Mouse (Mus musculus) v-Abl transformed pro-B cells (cell line): ENCODE data around the gene Pipox.

Experiments
- in situ Hi-C, 2 experiments: fragments of 400-800 bp; cut with MboI; formaldehyde crosslinking; loops; one replicate each; pipeline ENCODE4 v1.15.1; 2025; ENCODE audit not compliant: unreplicated experiment in 2 of 2

Pipox gene

DNA sequence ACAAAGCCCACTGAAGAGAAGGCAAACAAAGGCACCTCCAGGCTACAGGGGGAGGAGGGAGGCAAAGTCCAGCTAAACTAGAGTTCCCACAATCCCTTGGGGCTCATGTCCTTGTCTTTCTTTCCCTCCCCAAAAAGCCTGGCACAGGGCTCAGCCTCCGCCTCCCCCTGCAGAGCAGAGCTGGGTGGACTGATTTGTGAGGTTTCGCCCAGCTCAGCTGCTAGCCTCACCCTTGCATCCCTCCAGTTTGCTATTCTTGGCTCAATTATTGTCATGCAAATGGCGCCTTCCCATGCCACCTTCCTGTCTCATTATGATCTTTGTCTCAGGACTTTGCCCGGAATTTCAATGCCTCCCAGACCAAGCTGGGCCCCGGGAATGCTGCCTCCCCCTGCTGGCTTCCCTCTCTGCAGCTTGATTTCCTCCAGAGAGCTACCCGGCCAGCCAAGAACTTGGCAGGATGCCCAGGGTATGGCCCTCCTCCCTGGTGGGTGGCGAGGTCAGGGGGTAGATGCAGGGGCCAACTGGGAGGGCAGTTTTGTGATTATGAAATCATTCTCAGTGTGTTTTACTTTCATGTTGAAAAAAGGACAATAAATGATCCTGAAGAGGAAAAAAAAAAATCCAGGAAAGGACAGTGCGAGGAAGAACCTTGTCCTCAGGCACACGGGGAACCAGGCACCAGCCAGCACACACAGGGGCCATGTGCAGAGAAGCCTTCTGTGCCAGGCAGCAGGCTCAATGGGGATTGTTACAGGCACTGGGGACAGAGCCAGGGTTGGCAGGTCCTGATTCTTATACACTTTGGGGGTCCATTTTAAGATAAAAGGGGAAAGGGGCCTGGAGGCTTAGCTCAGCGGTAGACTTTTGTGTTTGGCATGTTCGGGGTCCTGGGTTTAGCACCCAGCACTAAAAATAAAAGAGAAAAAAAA lies at the start of gene Pipox:
Gene Pipox (minus strand): TSS at position 310 of the 932 bp plus-strand sequence.
- in situ Hi-C loops: loop anchor here (5.0 to 10.0 kb wide), 2 partner anchors 61 to 67 kb away; no protein-coding TSS in a partner anchor

GRCm38 (mm10) chr11:77942230-77942629 lies 48.3 kb upstream of the Pipox start:
- in situ Hi-C loops: no loop called here

DNA sequence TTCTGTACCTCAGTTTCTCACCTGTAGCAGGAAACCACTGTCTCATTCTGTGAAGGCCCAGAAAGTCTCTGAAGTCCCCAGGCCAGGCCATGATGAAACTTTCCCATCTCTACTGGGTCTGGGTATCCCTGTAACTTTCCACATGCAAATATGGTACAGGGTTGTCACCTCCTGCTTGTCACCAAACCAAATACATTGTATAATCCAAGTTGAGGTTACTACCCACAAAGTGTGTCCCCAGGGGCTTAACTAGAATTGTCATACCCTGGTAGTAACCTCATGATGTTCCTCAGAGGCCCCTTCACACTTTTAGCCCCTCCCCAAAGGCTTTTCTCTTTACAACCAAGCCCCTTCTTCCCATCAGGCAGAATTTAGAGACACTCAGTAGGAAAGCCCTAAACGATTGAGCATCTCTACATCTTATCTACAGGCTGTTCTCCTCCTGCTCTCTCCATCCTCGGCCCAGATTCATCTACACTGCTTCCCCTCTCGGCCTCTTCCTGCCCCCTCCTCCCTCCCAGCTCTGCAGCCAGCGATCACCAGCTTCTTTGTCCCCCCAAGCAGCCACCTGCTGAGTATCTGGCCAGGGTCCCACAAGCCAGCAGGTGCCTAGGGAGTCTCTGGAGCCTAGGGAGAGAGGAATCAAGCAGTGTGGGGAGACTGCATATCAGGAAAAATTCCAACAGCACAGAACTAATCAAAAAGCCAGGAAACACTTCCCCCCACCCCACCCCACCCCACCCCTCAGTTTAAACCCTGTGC lies 43.9 kb upstream of the Pipox start:
- in situ Hi-C loops: no loop called here

GRCm38 (mm10) chr11:77936846-77937245 lies 43.0 kb upstream of the Pipox start:
- in situ Hi-C loops: no loop called here

GRCm38 (mm10) chr11:77934568-77935311 lies 40.8 kb upstream of the Pipox start:
- in situ Hi-C loops: no loop called here

- in situ Hi-C loops: no loop called here
Measured at GRCm38 (mm10) chr11:77934111-77934521, 40.2 kb upstream of the Pipox start.

DNA sequence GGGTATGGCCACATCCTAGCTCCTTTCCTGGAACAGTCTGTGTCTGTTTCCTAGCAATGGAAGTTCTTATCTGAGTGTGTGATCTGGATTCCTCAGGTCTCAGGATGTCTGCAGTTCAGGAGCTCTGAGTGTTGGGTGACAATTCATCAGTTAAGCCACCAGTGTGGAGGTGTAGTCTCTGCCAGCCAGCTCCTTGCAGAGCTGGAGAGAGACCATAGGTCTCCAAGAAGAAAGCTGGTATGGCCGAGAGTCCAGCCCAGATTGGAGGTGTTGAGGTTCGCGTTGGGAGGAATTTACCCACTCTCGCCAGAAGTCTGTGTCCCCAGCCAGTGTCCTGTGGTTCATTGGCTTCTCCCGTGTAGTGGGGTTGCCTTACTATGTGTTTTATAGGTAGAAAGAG lies 38.7 kb upstream of the Pipox start:
- in situ Hi-C loops: no loop called here

DNA sequence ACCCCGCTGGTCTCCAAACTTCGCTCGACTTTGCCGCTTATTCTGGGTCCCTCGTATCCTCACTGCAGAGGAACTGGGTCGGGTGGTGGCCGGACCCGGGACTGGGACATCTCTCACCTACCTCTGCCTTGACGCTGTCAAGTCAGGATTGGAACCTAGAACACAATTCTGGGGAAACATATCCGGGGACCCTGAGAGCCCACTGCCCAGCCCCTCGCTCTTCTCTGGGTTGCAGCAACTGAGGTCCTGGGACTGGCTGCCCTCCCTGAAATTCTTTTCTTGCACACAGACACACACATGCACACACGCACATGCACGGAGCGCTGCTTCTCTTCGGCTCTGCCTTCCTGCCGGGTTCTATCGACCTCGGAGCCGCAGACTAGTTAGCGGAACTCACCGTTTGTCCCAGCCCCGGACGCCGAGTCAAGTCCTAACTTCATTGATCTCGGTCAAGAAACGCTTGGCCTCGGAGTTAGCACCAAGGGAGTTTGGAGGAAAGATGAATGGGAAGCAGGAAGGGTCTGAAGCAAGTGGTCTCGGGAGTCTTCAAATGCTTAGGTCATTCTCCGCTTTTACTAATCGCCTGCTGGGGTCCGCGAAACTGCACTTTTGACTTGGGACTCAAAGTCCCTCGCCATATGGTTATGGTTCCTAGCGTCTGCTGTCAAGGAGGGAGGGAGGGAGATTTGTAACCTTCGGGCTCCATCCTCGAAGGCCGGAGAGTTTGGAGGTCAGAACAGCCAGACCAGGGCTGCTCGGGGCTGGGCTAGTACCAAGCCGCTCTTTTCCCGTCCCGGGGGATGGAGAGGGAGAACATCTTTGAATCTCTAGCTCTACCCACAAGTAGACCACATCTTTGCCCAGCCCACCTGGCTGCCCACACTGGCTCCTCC lies 37.9 kb upstream of the Pipox start:
- in situ Hi-C loops: no loop called here

- in situ Hi-C loops: no loop called here
Measured at GRCm38 (mm10) chr11:77930751-77931540, 37.0 kb upstream of the Pipox start, which contains the start of gene Sez6. Gene Sez6 (plus strand): TSS chr11:77930800.

- in situ Hi-C loops: no loop called here
Measured at GRCm38 (mm10) chr11:77927837-77928236, 33.9 kb upstream of the Pipox start.

DNA sequence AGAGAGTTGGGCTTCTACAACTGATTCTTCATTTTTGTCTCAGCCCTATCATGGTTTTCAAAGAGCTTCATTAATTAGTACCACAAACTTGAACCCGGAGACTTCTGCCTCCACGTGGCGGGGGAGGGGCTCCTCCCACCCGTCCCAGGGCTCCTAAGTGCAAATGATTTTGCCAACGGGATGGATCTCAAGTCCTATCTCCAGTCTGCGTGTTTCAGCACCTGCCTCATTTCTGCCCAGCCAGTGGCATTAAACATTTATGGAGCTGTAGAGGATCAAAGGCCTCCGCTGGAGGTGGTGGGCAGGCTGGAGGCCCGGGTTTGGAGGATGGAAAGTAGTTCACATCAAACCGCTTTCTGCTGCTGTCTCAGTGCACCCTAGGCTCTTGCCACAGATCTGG lies 32.8 kb upstream of the Pipox start:
- in situ Hi-C loops: no loop called here

DNA sequence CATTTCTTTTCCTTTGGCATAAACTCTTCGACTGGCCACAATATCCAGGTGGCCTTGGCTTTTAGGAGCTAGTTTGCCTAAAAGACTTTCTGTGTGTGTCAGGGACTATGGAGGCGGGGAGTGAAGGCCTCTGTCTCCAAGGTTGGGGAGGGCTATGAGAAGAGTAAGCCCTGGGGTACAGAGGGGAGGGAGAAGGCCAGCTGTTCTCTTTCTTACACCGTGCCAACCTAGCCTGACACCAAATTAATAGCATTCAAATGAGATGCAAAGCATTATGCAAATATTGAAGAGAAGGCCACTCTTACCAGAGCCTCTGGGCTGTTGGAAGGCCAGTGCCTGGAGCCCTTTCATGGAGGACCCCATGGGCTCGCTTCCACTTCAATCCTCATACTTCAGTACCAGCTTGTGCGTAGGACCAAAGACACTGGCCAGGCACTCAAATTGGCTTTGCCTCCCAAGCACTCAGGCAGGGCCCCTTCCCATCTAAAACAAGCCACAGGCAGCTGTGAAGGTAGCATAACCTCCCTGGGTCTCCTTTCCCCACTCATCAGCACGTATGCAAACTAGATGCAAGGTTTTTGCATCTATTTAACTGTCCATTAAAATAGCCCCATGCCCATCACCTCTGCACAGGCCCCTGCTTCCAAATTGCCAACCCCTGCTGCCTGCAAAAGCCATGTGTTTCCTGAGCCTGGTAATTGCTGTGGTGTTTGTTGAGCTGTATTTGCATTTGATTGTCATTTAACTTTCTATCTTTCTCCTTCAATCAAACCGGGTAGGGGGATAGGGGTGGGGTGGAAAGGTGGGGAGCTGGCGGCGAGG lies 32.2 kb upstream of the Pipox start:
- in situ Hi-C loops: no loop called here

DNA sequence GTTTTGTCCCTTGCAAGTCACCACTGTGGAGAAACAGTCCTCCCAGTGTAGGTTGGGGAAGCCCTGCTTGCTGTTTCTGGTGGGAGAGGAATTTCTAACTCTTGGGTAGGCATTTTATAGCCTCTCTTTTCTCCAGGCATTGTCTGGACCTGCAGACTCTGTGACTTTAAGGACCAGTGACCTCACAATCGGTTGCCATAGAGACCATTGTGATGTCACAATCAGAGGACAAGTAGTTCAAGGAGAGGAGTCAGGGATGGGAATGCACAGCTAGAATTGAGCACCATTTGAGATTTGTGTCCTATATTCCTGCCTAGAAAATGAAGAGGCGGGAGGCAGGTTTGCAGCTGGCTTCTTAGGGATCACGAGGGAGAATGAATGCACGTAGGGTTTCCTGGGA lies 29.4 kb upstream of the Pipox start:
- in situ Hi-C loops: no loop called here

GRCm38 (mm10) chr11:77917166-77917565 lies 23.3 kb upstream of the Pipox start:
- in situ Hi-C loops: no loop called here

DNA sequence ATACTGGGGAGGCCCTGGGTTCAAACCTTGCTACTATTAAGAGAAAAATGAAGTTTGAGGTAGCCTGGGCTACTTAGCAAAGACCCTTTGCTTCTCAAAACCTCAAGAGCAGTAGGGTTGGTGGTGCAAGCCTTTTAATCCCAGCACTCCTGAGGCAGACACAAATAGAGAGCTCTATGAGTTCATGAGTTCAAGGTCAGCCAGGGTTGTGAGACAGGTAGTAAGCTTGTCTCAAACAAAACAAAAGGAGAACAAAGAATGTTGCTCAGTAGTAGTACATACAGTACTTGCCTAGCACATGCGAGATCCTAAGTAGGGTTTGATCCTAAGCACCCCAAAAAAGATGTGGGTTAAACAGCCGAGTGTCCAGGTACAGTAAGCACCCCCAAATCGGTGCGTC lies 22.8 kb upstream of the Pipox start:
- in situ Hi-C loops: no loop called here

DNA sequence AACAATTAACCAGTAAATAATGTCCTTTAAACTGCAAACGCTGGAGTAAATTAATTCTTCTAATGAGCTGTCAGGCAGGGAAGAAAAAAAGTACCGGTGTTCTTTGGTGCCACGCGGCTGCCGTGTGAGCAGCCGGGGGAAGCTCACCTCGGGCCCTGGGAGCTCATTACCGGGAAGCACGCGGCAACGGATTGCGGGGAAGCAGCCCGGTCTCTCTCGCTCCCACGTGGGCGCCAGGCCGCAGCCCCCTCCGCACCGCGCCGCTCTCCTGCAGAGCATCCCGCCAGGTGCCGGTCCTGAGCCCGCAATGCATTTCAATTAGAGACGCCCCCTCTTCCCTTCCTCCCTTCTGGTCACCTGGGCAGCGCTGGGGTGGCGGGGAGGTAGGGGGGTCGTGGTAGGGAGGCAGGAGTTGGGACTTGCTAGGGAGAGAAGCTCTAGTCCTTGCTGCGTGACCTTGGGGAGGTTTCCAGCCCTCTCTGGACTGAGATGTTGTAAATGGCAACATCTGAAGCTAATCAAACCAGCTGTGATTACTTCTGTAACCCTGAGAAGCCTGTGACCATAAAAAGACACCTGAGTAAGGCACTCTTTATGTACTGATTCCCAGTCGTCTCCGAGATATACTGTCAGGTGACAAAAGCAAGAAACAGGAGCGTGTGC lies 20.8 kb upstream of the Pipox start:
- in situ Hi-C loops: no loop called here

DNA sequence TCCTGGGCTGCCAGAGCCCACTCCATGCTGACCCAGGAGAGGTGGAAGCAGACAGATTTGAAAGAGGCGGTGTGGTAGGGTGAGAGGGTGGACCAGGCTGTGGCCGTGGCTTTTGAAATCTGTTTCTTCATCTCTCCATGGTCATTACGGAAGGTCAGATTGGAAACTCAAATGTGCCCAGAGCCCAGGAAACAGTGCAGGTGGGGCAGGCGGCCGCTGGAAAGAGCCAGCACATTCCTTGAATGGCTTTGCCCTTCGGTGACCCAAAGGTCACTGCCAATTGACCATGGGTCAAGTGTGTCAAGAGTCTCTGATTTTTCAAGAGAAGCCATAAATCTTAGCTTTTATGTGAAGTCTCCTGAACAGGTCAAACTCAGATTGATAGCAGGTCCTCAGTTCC lies 19.6 kb upstream of the Pipox start:
- in situ Hi-C loops: no loop called here

- in situ Hi-C loops: no loop called here
Measured at GRCm38 (mm10) chr11:77909776-77910175, 15.9 kb upstream of the Pipox start.
